Mouse (Mus musculus): Measurements from ENCODE around the gene Robo1.

The Robo1 gene

GRCm38 (mm10) chr16:73015976-73016375 lies 707.9 kb downstream of the Robo1 start:
- DNase-seq, result no peak

GRCm38 (mm10) chr16:73016801-73017200 lies 708.7 kb downstream of the Robo1 start:
- no peak for DNase-seq

DNA sequence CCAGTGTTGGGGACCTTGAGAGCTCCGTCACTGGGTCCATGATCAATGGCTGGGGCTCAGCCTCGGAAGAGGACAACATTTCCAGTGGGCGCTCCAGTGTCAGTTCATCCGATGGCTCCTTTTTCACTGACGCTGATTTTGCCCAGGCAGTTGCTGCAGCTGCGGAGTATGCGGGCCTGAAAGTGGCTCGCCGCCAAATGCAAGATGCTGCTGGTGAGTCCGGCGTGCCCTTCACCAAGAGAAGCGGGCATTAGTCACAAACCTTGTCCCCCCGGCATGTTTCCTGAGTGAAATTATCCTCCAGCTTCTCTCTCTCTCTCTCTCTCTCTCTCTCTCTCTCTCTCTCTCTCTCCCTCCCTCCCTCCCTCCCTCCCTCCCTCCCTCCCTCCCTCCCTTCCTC lies 716.2 kb downstream of the Robo1 start:
- DNase-seq, result no peak

DNA sequence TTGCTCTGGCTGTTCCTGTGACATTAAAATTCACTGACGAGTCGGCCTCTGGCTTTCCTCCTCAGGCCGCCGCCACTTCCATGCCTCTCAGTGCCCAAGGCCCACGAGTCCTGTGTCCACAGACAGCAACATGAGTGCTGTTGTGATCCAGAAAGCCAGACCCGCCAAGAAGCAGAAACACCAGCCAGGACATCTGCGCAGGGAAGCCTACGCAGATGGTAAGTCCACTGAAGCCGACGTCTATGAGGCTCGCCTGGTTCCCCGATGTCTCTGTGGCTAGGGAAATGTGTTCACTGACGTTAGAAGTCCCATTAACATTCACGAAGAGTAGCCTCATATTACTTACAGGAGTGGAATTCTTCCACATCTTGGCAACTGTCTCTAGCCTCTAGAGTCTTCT lies 719.6 kb downstream of the Robo1 start:
- no peak for DNase-seq

GRCm38 (mm10) chr16:73030999-73031398 lies 722.9 kb downstream of the Robo1 start:
- DNase-seq, result no peak

- peak; percentile 83 for DNase-seq
These were observed 727.3 kb downstream of the Robo1 start for GRCm38 (mm10) chr16:73035210-73035985.

- DNase-seq, result no peak
These were observed 730.4 kb downstream of the Robo1 start for GRCm38 (mm10) chr16:73038552-73038951.

- DNase-seq, result no peak
These were observed 754.4 kb downstream of the Robo1 start for GRCm38 (mm10) chr16:73062461-73062860.

DNA sequence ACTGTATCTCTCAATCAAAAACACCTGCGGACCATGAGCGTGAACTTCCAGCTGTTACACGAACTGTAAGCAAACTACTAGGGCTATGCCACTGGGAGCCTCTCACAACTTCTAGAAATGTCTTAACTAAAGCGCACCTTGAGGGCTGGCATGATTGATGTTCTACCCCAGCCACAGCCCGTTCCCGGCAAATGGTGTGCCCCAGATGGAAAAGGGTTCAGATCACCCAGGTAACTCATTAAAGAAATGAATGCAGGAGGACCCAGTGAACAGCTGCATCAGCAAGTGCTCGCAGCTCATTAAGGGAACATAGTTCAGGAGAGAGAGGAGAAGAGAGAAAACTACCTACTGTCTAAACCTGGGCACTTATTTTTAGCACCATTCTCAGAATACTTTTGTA lies 759.7 kb downstream of the Robo1 start:
- DNase-seq, result no peak

DNA sequence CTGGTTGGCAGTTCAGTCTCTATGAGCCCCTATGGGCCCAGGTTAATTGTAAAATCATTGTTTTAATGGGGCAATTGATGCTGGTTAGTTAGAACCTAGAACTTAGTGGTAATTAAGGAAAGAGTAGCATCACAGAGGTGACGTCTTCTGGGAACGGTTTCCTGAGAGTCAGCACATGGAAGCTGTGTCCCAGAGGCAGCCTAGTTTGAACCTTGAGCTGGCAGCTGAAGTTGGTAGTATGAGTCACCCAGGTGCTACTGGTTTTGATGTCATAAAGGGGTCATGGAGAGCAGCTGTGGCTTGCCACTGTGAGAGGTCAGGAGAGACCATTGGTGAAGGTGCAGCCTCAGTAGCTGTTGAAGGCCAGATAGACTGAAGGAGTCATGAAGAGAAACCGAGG lies 763.9 kb downstream of the Robo1 start:
- DNase-seq, result no peak

- no peak for DNase-seq
These were observed 764.8 kb downstream of the Robo1 start for GRCm38 (mm10) chr16:73072883-73073282.

DNA sequence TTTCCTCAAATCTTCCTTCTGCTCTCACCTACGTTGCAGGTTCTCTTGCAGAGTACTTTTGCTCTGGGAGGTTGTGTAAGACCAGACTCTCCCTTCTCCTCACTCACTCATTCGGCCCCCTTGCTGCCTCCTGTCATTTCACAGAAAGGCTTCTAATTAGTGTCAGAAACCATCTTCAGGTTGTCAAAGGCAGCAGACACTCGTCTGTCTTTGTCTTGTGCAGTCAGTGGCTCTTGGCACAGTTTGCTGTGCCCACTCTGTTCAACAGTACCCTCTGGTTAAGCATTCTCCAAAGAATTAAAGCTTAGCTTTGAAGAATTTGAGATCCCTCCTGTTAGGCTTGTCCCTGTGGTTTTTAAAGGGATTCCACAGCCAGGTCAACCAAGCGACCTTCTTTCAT lies 774.3 kb downstream of the Robo1 start:
- DNase-seq, result no peak

- DNase-seq, result no peak
These were observed 775.0 kb downstream of the Robo1 start for GRCm38 (mm10) chr16:73083077-73083476.

Data from cerebellum, adult 8-10 months (tissue).